ENCODE assay signal across 29 mouse cellular contexts in the genomic region with DNA sequence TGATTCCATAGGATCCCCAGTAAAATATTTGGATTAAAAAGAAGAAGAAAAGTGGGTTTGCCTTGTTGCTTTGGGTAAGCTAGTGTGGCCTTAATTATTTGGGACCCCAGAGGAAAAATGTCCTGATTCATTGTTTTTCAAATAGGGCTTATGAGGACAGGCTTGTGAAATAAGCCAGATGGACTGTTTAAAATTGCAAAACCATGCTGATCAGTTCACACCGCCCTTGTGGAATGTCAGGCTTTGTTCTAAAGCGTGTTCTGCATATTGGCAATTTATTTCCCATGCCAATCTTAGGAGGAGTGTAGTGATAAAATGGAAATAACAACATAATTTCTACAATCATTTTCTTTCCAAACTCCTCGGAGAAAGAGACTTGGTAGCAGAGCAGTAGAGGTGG.
A peak's percentile ranks its signal among the peaks of the same experiment; 100 is the strongest.
DNase-seq lines count a peak whose midpoint lies in the region; ATAC-seq lines count a peak whose summit lies in the region.
"Had no signal": no experiment of that assay in that cellular context is flagged by ENCODE, and none has a peak within 500 bp of the region (broad histone marks: within the 10 kb centered on the region; RNA-seq: fewer than 3 reads in every experiment).

No protein-coding gene starts in this region.

- no peak overlapping the region for H3K4me2 ChIP-seq in forebrain, embryonic 16.5 days (ENCODE audit: low read length)
- no peak overlapping the region for H3K4me2 ChIP-seq in forebrain, embryonic 13.5 days
- H3K4me2 ChIP-seq: embryonic facial prominence, embryonic 15.5 days; heart, embryonic 13.5 days; hindbrain, embryonic 14.5 days; limb, embryonic 12.5 days; liver, embryonic 15.5 days; lung, embryonic 15.5 days; midbrain, embryonic 15.5 days; stomach, embryonic 15.5 days had no signal

- no peaks in the 10 kb centered on the region for H3K27me3 ChIP-seq in forebrain, embryonic 16.5 days (replicated peaks; ENCODE audit: control insufficient read depth, insufficient read depth, low read length)
- H3K27me3 ChIP-seq in forebrain, embryonic 13.5 days: no peaks in the 10 kb centered on the region
- H3K27me3 ChIP-seq: embryonic facial prominence, embryonic 15.5 days; heart, embryonic 13.5 days; limb, embryonic 12.5 days; liver, embryonic 15.5 days; lung, embryonic 15.5 days; midbrain, embryonic 15.5 days; stomach, embryonic 15.5 days had no signal

- peak; percentile 11 for DNase-seq in lung, postnatal 10 days
- no peak for DNase-seq in lung, postnatal 14 days
- peak; percentile 31 for DNase-seq in brain, adult 2 months (ENCODE audit: low read depth, low spot score)
- DNase-seq in left cerebral cortex, adult 18-20 months (ENCODE audit: low spot score in 2 of 2): no peak
- DNase-seq: adrenal gland, postnatal 25 days; cerebellum, adult 2 months; cerebellum, postnatal 14 days; heart, postnatal 10 days; kidney, adult 9 months; kidney, postnatal 10 days; right cerebral cortex, postnatal 25 days; thymus, adult 18-20 months; thymus, postnatal 25 days had no signal

- H3K4me1 ChIP-seq in forebrain, embryonic 16.5 days (replicated peaks; ENCODE audit: control insufficient read depth, insufficient read depth, low read length): no peaks in the 10 kb centered on the region
- H3K4me1 ChIP-seq in forebrain, embryonic 13.5 days: no peaks in the 10 kb centered on the region
- H3K4me1 ChIP-seq: embryonic facial prominence, embryonic 10.5 days; embryonic facial prominence, embryonic 15.5 days; heart, embryonic 13.5 days; limb, embryonic 12.5 days; liver, embryonic 15.5 days; lung, embryonic 15.5 days; midbrain, embryonic 10.5 days; midbrain, embryonic 15.5 days; stomach, embryonic 15.5 days had no signal

- H3K4me3 ChIP-seq in forebrain, embryonic 16.5 days (replicated peaks; ENCODE audit: low read length): no peak overlapping the region
- no peak overlapping the region for H3K4me3 ChIP-seq in forebrain, embryonic 13.5 days
- H3K4me3 ChIP-seq: embryonic facial prominence, embryonic 10.5 days; embryonic facial prominence, embryonic 15.5 days; heart, embryonic 13.5 days; left cerebral cortex, adult 2 months; limb, embryonic 12.5 days; liver, embryonic 15.5 days; lung, embryonic 15.5 days; midbrain, embryonic 10.5 days; midbrain, embryonic 15.5 days; stomach, embryonic 15.5 days had no signal

- no peaks in the 10 kb centered on the region for H3K9me3 ChIP-seq in forebrain, embryonic 16.5 days (ENCODE audit: control insufficient read depth, low read length)
- no peaks in the 10 kb centered on the region for H3K9me3 ChIP-seq in forebrain, embryonic 13.5 days (replicated peaks)
- H3K9me3 ChIP-seq: embryonic facial prominence, embryonic 10.5 days; embryonic facial prominence, embryonic 15.5 days; heart, embryonic 13.5 days; limb, embryonic 12.5 days; liver, embryonic 15.5 days; lung, embryonic 15.5 days; midbrain, embryonic 10.5 days; midbrain, embryonic 15.5 days; stomach, embryonic 15.5 days had no signal

- H3K27ac ChIP-seq in forebrain, embryonic 16.5 days (ENCODE audit: low read length): no peak overlapping the region
- H3K27ac ChIP-seq in forebrain, embryonic 13.5 days: no peak overlapping the region
- H3K27ac ChIP-seq: embryonic facial prominence, embryonic 10.5 days; embryonic facial prominence, embryonic 15.5 days; heart, embryonic 13.5 days; hindbrain, embryonic 14.5 days; left cerebral cortex, adult 2 months; limb, embryonic 12.5 days; liver, embryonic 15.5 days; lung, embryonic 15.5 days; macrophage; midbrain, embryonic 10.5 days; midbrain, embryonic 15.5 days; stomach, embryonic 15.5 days had no signal

- no peaks in the 10 kb centered on the region for H3K36me3 ChIP-seq in forebrain, embryonic 16.5 days (ENCODE audit: control insufficient read depth, insufficient read depth)
- no peaks in the 10 kb centered on the region for H3K36me3 ChIP-seq in forebrain, embryonic 13.5 days (ENCODE audit: poor library complexity, severe bottlenecking)
- H3K36me3 ChIP-seq: embryonic facial prominence, embryonic 10.5 days; embryonic facial prominence, embryonic 15.5 days; heart, embryonic 13.5 days; limb, embryonic 12.5 days; liver, embryonic 15.5 days; lung, embryonic 15.5 days; midbrain, embryonic 10.5 days; midbrain, embryonic 15.5 days; stomach, embryonic 15.5 days had no signal

- H3K9ac ChIP-seq in forebrain, embryonic 16.5 days (replicated peaks; ENCODE audit: low read depth, low read length): no peak overlapping the region
- H3K9ac ChIP-seq in forebrain, embryonic 13.5 days: no peak overlapping the region
- H3K9ac ChIP-seq: embryonic facial prominence, embryonic 15.5 days; heart, embryonic 13.5 days; hindbrain, embryonic 14.5 days; limb, embryonic 12.5 days; liver, embryonic 15.5 days; lung, embryonic 15.5 days; midbrain, embryonic 15.5 days; stomach, embryonic 15.5 days had no signal

- WGBS in forebrain, embryonic 16.5 days: 47% methylated on average over 3 of the region's 3 CpGs
- WGBS in forebrain, embryonic 13.5 days: 75% methylated on average over 3 of the region's 3 CpGs

- peak; percentile 72 for ATAC-seq in forebrain, embryonic 16.5 days
- ATAC-seq in forebrain, embryonic 13.5 days: no peak
- ATAC-seq in megakaryocyte progenitor cell, adult 5-6 weeks (replicated peaks; ENCODE audit: poor library complexity): no peak
- ATAC-seq: intestine, postnatal 0 days; midbrain, embryonic 15.5 days had no signal

Comparison
In these comparisons a context has a peak if more than half of its experiments do, and no peak if none do; other contexts are left out.
1. DNase-seq: peak in lung, postnatal 10 days (single experiment) and brain, adult 2 months (single experiment); none in lung, postnatal 14 days (single experiment) and left cerebral cortex, adult 18-20 months (0 of 2).